Mouse (Mus musculus): ENCODE data around the gene Rab11fip3. TPM values are rescaled to one million over a fixed set of nuclear protein-coding genes. Genes with fewer than 3 reads are reported as not detected.
A peak's percentile ranks its signal among the peaks of the same experiment; 100 is the strongest.

The Rab11fip3 gene
- total RNA-seq, 2 experiments from 2014 or later: 57.9 to 61.5 TPM

GRCm38 (mm10) chr17:26089905-26090632 lies 20.7 kb upstream of the Rab11fip3 start, which contains the start of gene Decr2:
Decr2 (minus strand) TSS chr17:26090337.
- DNase-seq: peak; percentile 82 to 83
- intact Hi-C loops (cut with DNase I): loop anchor here (1.0 to 5.0 kb wide), 3 partner anchors 50 to 198 kb away; no protein-coding TSS in a partner anchor

- no peak for DNase-seq
- intact Hi-C loops (cut with DNase I): no loop called here
These were observed 17.8 kb upstream of the Rab11fip3 start for GRCm38 (mm10) chr17:26087059-26087564.

- intact Hi-C loops (cut with DNase I): no loop called here
- DNase-seq: no peak
These were observed 11.5 kb upstream of the Rab11fip3 start for GRCm38 (mm10) chr17:26080867-26081266.

- intact Hi-C loops (cut with DNase I): no loop called here
- no peak for DNase-seq
These were observed 9.5 kb upstream of the Rab11fip3 start for GRCm38 (mm10) chr17:26078851-26079250.

GRCm38 (mm10) chr17:26075246-26075645 lies 5.9 kb upstream of the Rab11fip3 start:
- intact Hi-C loops (cut with DNase I): no loop called here
- DNase-seq: no peak

GRCm38 (mm10) chr17:26070136-26070535 lies 781 bp upstream of the Rab11fip3 start:
- intact Hi-C loops (cut with DNase I): no loop called here
- DNase-seq: no peak

GRCm38 (mm10) chr17:26068024-26068830 lies 1.1 kb downstream of the Rab11fip3 start:
- DNase-seq: peak; percentile 54 to 64
- intact Hi-C loops (cut with DNase I): no loop called here

- intact Hi-C loops (cut with DNase I): no loop called here
- DNase-seq: no peak
These were observed 2.8 kb downstream of the Rab11fip3 start for GRCm38 (mm10) chr17:26066488-26067020.

- no peak for DNase-seq
- intact Hi-C loops (cut with DNase I): no loop called here
These were observed 4.4 kb downstream of the Rab11fip3 start for GRCm38 (mm10) chr17:26064916-26065315.

- intact Hi-C loops (cut with DNase I): no loop called here
- no peak for DNase-seq
These were observed 11.4 kb downstream of the Rab11fip3 start for GRCm38 (mm10) chr17:26057787-26058567.

- DNase-seq: no peak
- intact Hi-C loops (cut with DNase I): no loop called here
These were observed 12.1 kb downstream of the Rab11fip3 start for GRCm38 (mm10) chr17:26057278-26057677.

GRCm38 (mm10) chr17:26055164-26055563 lies 14.2 kb downstream of the Rab11fip3 start:
- intact Hi-C loops (cut with DNase I): no loop called here
- no peak for DNase-seq

- no peak for DNase-seq
- intact Hi-C loops (cut with DNase I): no loop called here
These were observed 15.1 kb downstream of the Rab11fip3 start for GRCm38 (mm10) chr17:26054133-26054845.

GRCm38 (mm10) chr17:26052706-26053105 lies 16.6 kb downstream of the Rab11fip3 start:
- intact Hi-C loops (cut with DNase I): no loop called here
- DNase-seq: no peak

- intact Hi-C loops (cut with DNase I): no loop called here
- no peak for DNase-seq
These were observed 17.3 kb downstream of the Rab11fip3 start for GRCm38 (mm10) chr17:26052074-26052473.

GRCm38 (mm10) chr17:26048118-26048517 lies 21.2 kb downstream of the Rab11fip3 start:
- DNase-seq: no peak
- intact Hi-C loops (cut with DNase I): no loop called here

- no peak for DNase-seq
- intact Hi-C loops (cut with DNase I): no loop called here
These were observed 22.9 kb downstream of the Rab11fip3 start for GRCm38 (mm10) chr17:26046253-26046997.

GRCm38 (mm10) chr17:26045285-26045684 lies 24.1 kb downstream of the Rab11fip3 start:
- intact Hi-C loops (cut with DNase I): no loop called here
- no peak for DNase-seq

- intact Hi-C loops (cut with DNase I): no loop called here
These were observed 26.1 kb downstream of the Rab11fip3 start for GRCm38 (mm10) chr17:26043249-26043636.

More at GRCm38 (mm10) chr17:26043249-26043636, 26.1 kb downstream of the Rab11fip3 start:
- peak in 1 of 2 experiments; percentile 30 for DNase-seq

Measured in gastrocnemius, postnatal 36 days (tissue).